28 mouse cellular contexts compared by ENCODE assay signal in the genomic region with DNA sequence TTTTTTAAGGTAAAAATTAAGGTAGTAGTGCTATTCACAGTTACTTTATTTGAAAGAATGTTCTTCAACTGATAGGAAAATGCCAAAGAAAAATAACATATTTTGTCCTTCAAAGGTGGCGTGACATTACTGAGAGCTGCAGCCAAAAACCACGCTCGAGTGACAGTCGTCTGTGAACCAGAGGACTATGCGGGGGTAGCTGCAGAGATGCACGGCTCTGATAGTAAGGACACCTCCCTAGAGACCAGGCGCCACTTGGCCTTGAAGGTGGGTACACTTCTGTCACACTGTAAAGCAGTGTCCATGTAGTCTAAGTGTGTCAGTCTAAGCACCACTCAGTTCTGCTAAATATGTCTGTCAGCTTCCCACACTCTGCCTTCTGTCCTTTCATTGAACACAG.
"Had no signal": no experiment of that assay in that cellular context is flagged by ENCODE, and none has a peak within 500 bp of the region (broad histone marks: within the 10 kb centered on the region; RNA-seq: fewer than 3 reads in every experiment).

No protein-coding gene starts in this region.

- H3K4me1 ChIP-seq: embryonic facial prominence, embryonic 10.5 days; embryonic facial prominence, embryonic 12.5 days; embryonic facial prominence, embryonic 15.5 days; forebrain, embryonic 10.5 days; forebrain, embryonic 12.5 days; forebrain, embryonic 13.5 days; forebrain, embryonic 15.5 days had no signal

- H3K27me3 ChIP-seq: embryonic facial prominence, embryonic 12.5 days; embryonic facial prominence, embryonic 13.5 days; embryonic facial prominence, embryonic 15.5 days; forebrain, embryonic 12.5 days; forebrain, embryonic 13.5 days; forebrain, embryonic 15.5 days had no signal

- H3K9ac ChIP-seq: embryonic facial prominence, embryonic 12.5 days; embryonic facial prominence, embryonic 13.5 days; embryonic facial prominence, embryonic 15.5 days; forebrain, embryonic 12.5 days; forebrain, embryonic 13.5 days; forebrain, embryonic 15.5 days; forebrain, postnatal 0 days had no signal

- H3K27ac ChIP-seq: embryonic facial prominence, embryonic 10.5 days; embryonic facial prominence, embryonic 12.5 days; embryonic facial prominence, embryonic 13.5 days; embryonic facial prominence, embryonic 15.5 days; forebrain, embryonic 10.5 days; forebrain, embryonic 12.5 days; forebrain, embryonic 13.5 days; forebrain, embryonic 15.5 days; gastrocnemius, adult 2 months had no signal

- H3K4me2 ChIP-seq: embryonic facial prominence, embryonic 12.5 days; embryonic facial prominence, embryonic 13.5 days; embryonic facial prominence, embryonic 15.5 days; forebrain, embryonic 12.5 days; forebrain, embryonic 13.5 days; forebrain, embryonic 15.5 days had no signal

- DNase-seq: cerebellum, adult 18-20 months; cerebellum, adult 2 months; cerebellum, adult 8-10 months; cerebellum, adult 9-10 months; cerebellum, adult 9-11 months; cerebellum, postnatal 10 days; cerebellum, postnatal 14 days; cerebellum, postnatal 25 days; cerebellum, postnatal 36 days; embryo, embryonic 11 days; forebrain, postnatal 0 days; gastrocnemius, adult 2 months; gastrocnemius, postnatal 10 days; gastrocnemius, postnatal 14 days; gastrocnemius, postnatal 25 days; gastrocnemius, postnatal 36 days; heart, adult 18-20 months had no signal

- H3K4me3 ChIP-seq: embryonic facial prominence, embryonic 10.5 days; embryonic facial prominence, embryonic 12.5 days; embryonic facial prominence, embryonic 13.5 days; embryonic facial prominence, embryonic 15.5 days; erythroblast, embryonic 14.5 days; forebrain, embryonic 10.5 days; forebrain, embryonic 12.5 days; forebrain, embryonic 13.5 days; forebrain, embryonic 15.5 days; gastrocnemius, adult 2 months had no signal

- ATAC-seq: forebrain, embryonic 13.5 days; forebrain, embryonic 14.5 days; forebrain, embryonic 15.5 days; forebrain, embryonic 16.5 days; forebrain, postnatal 0 days had no signal

- H3K9me3 ChIP-seq: embryonic facial prominence, embryonic 10.5 days; forebrain, embryonic 12.5 days; forebrain, embryonic 15.5 days had no signal
